Mouse (Mus musculus) midbrain, postnatal 0 days (tissue): Measurements from ENCODE around the gene Cyp2d34. TPM values are rescaled to one million over a fixed set of nuclear protein-coding genes. Genes with fewer than 3 reads are reported as not detected.
A peak's percentile ranks its signal among the peaks of the same experiment; 100 is the strongest.

Experiments used
- ATAC-seq: fragments of 200-750 bp; cut with Nextera tagmentation; 2 replicates; pipeline ENCODE4 v1.8.0; 2017; ENCODE audit warnings: moderate number of reproducible peaks, mild to moderate bottlenecking, moderate TSS enrichment, moderate library complexity; ENCODE audit not compliant: low FRiP score
- DNase-seq: peaks from one replicate; pipeline ENCODE4 v3.0.0-alpha.2; 2015; ENCODE audit warnings: low spot score
- H3K27ac ChIP-seq: fragments of 300-500 bp; sonication (generic); 2 replicates; pipeline ENCODE4 v1.5.1; 2014; ENCODE audit warnings: low read depth, mild to moderate bottlenecking, low read length, mixed read lengths
- H3K27me3 ChIP-seq: fragments of 300-500 bp; sonication (generic); 2 replicates; pipeline ENCODE4 v1.6.1; 2014; ENCODE audit warnings: low read length, control low read depth, mixed read lengths; ENCODE audit not compliant: insufficient read depth
- H3K36me3 ChIP-seq: fragments of 300-500 bp; sonication (generic); 2 replicates; pipeline ENCODE4 v1.6.1; 2014; ENCODE audit warnings: low read length, control low read depth, mixed read lengths; ENCODE audit not compliant: insufficient read depth
- H3K4me1 ChIP-seq: fragments of 300-500 bp; sonication (generic); 2 replicates; pipeline ENCODE4 v1.6.1; 2014; ENCODE audit warnings: mild to moderate bottlenecking, control low read depth, antibody characterized with exemption, low read length, mixed read lengths; ENCODE audit not compliant: insufficient read depth
- H3K4me2 ChIP-seq: fragments of 300-500 bp; sonication (generic); 2 replicates; pipeline ENCODE4 v1.6.1; 2014; ENCODE audit warnings: low read depth, mild to moderate bottlenecking, low read length, mixed read lengths; ENCODE audit not compliant: poor library complexity, severe bottlenecking
- H3K4me3 ChIP-seq: fragments of 300-500 bp; sonication (generic); 2 replicates; pipeline ENCODE4 v1.5.1; 2014; ENCODE audit warnings: low read depth, mild to moderate bottlenecking, low read length, moderate library complexity
- H3K9ac ChIP-seq: fragments of 300-500 bp; sonication (generic); replicated peaks from 2 replicates; pipeline ENCODE4 v1.6.1; 2014; ENCODE audit warnings: mild to moderate bottlenecking, low read length, moderate library complexity, mixed read lengths; ENCODE audit not compliant: poor library complexity, severe bottlenecking
- H3K9me3 ChIP-seq: fragments of 300-500 bp; sonication (generic); 2 replicates; pipeline ENCODE4 v1.6.1; 2016; ENCODE audit warnings: low read length, control low read depth
- CTCF ChIP-seq: IDR thresholded peaks from 2 replicates; pipeline ENCODE4 v1.5.1; 2016; ENCODE audit warnings: antibody characterized with exemption, mild to moderate bottlenecking
- WGBS: fragments of 180-500 bp; shearing (Covaris S2); extraction: QIAGEN DNeasy Blood & Tissue Kit; methylation state at CpG from one replicate; pipeline ENCODE4 v1.1.7; 2014; 5-methylcytosine and 5-hydroxymethylcytosine counted together
- polyA plus RNA-seq: library from polyadenylated mRNA; unstranded; fragments of >200 nt; fragmentation: Nextera tagmentation; extraction: Ambion mirVana; gene quantifications from 2 replicates; pipeline ENCODE4 v1.2.1, GENCODE M21; 2015
- total RNA-seq: library from RNA; depleted of rRNA; stranded (reverse); fragments of >200 nt; gene quantifications from 2 replicates; pipeline ENCODE4 v1.2.3, GENCODE M21; 2014

Gene Cyp2d34
- total and polyA plus RNA-seq, 2 experiments from 2014 or later: not detected

DNA sequence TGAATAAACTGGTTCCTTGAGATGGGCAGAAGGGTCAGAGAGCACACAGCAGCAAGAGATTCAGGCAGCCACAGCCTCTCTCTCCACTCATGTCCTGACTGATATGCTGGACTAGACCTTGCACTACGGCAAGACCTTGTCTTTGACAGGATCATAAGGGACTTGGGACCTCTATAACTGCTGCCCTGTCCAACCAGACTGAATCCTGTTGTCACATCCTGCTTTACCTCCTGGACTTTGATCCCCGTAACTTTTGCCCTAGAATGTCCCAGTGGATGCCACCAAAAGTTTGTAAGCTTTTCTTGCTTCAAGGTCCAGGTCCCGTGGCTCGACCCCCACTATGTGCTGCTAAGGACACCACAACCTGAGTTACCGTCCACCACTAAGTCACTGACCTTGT is 20.6 kb upstream of the Cyp2d34 start:
- WGBS: 92% methylated on average over 5 of the region's 5 CpGs
- Histone ChIP-seq H3K36me3 (no peaks in the 10 kb centered on the region), H3K27ac (no peak overlapping the region), H3K4me2 (no peak overlapping the region), H3K4me1 (no peaks in the 10 kb centered on the region), H3K9ac (no peak overlapping the region), H3K9me3 (no peaks in the 10 kb centered on the region), H3K4me3 (no peak overlapping the region), H3K27me3 (no peaks in the 10 kb centered on the region)
- DNase-seq (no peak), ATAC-seq (no peak)
- TF ChIP-seq CTCF: no peak

DNA sequence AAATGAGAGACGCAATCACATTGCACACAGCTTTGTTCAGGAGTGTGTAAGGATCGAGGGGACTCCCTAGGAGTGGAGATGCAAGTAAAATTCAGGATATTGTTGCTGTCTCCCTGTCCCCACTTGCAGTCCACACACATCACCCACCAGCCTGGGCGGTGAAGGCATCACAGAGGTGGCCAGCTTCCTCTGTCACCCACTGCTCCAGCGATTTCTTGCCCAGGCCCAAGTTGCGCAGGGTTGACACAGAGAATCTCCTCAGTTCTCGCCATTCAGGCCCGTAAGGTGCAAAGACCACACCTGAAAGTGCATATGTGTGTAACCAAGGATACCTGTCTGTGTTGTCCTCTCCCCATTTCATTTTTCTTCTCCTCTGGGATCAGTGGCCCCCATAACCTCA is 19.5 kb upstream of the Cyp2d34 start:
- Histone ChIP-seq H3K4me2 (no peak overlapping the region), H3K4me3 (no peak overlapping the region), H3K27me3 (no peaks in the 10 kb centered on the region), H3K36me3 (no peaks in the 10 kb centered on the region), H3K27ac (no peak overlapping the region), H3K9me3 (no peaks in the 10 kb centered on the region), H3K9ac (no peak overlapping the region), H3K4me1 (no peaks in the 10 kb centered on the region)
- no peak for ATAC-seq
- TF ChIP-seq CTCF: no peak
- 92% methylated on average over 7 of the region's 7 CpGs for WGBS
- no peak for DNase-seq

GRCm38 (mm10) chr15:82637130-82638075 is 16.7 kb upstream of the Cyp2d34 start:
- DNase-seq (no peak), ATAC-seq (no peak)

GRCm38 (mm10) chr15:82634976-82635375 is 14.2 kb upstream of the Cyp2d34 start:
- no peak overlapping the region for H3K4me3 ChIP-seq
- no peak for ATAC-seq
- 73% methylated on average over 1 of the region's 1 CpGs for WGBS
- no peaks in the 10 kb centered on the region for H3K9me3 ChIP-seq
- no peak for TF ChIP-seq CTCF
- no peaks in the 10 kb centered on the region for H3K4me1 ChIP-seq
- H3K36me3 ChIP-seq: no peaks in the 10 kb centered on the region
- no peak overlapping the region for H3K4me2 ChIP-seq
- H3K9ac ChIP-seq: no peak overlapping the region
- H3K27me3 ChIP-seq: no peaks in the 10 kb centered on the region
- H3K27ac ChIP-seq: no peak overlapping the region
- peak; percentile 9 for DNase-seq

More at GRCm38 (mm10) chr15:82637130-82638075, 16.7 kb upstream of the Cyp2d34 start:
- Histone ChIP-seq H3K27me3 (no peaks in the 10 kb centered on the region), H3K4me1 (no peaks in the 10 kb centered on the region), H3K27ac (no peak overlapping the region), H3K9me3 (no peaks in the 10 kb centered on the region), H3K4me2 (no peak overlapping the region), H3K4me3 (no peak overlapping the region), H3K9ac (no peak overlapping the region), H3K36me3 (no peaks in the 10 kb centered on the region)
- TF ChIP-seq CTCF: no peak
- 86% methylated on average over 14 of the region's 14 CpGs for WGBS

DNA sequence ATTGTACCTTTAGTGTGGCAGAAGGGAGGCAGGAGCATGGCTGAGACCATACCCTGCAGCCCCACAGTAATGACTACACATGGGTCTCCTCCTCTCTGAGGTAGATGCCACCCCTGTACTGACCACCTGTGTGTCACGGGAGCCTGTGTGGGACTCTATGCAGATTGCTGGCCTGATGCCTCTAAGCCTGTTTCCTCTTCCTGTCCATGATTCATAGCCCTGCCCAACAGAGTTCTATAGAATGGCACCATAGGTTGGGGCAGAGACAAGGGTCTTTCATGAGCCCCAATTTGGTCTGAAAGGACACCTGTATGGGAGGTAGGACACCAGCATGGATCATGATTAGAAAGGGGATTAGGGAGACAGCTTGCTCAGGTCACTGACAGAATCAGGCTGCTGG is 1.2 kb upstream of the Cyp2d34 start:
- Histone ChIP-seq H3K36me3 (no peaks in the 10 kb centered on the region), H3K4me3 (no peak overlapping the region), H3K27ac (no peak overlapping the region), H3K27me3 (no peaks in the 10 kb centered on the region), H3K9ac (no peak overlapping the region), H3K9me3 (no peaks in the 10 kb centered on the region), H3K4me2 (no peak overlapping the region), H3K4me1 (no peaks in the 10 kb centered on the region)
- DNase-seq: no peak
- TF ChIP-seq CTCF: no peak
- ATAC-seq: no peak
- WGBS: 88% methylated on average over 1 of the region's 1 CpGs

DNA sequence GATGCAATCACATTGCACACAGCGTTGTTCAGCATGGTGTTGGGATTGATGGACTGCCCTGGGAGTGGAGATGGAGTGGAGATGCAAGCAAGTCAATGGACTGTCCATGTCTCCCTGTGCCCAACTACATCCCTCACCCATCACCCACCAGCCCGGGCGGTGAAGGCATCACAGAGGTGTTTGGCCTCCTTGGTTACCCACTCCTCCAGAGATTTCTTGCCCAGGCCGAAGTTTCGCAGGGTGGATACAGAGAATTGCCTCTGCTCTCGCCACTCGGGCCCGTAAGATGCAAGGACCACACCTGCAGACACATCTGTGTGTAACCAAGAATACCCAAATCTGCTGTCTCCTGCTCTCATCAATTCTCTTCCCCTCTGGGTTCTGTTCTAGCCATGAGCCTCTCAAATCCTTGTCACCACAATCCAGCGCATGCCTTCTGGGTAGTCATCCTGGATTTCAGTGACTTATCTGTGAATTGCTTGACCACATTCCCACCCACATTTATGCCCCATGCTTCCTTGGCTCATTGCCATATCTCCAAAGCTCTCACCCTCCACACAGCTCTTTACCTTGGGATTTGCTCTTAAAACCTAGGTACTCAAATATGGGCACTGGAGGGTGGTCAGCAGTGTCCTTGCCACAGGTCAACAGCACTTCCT is 2.3 kb downstream of the Cyp2d34 start:
- TF ChIP-seq CTCF: no peak
- Histone ChIP-seq H3K9me3 (no peaks in the 10 kb centered on the region), H3K27ac (no peak overlapping the region), H3K36me3 (no peaks in the 10 kb centered on the region), H3K27me3 (no peaks in the 10 kb centered on the region), H3K9ac (no peak overlapping the region), H3K4me1 (no peaks in the 10 kb centered on the region), H3K4me3 (no peak overlapping the region), H3K4me2 (no peak overlapping the region)
- 93% methylated on average over 9 of the region's 9 CpGs for WGBS
- DNase-seq: no peak
- no peak for ATAC-seq
